Mouse (Mus musculus) B cell, adult 2 months (primary cell): ENCODE data around the gene Utrn.

Source experiments
- DNase-seq, 2 experiments: peaks; one replicate each; pipeline ENCODE4 v3.0.0; 2022

Utrn gene

DNA sequence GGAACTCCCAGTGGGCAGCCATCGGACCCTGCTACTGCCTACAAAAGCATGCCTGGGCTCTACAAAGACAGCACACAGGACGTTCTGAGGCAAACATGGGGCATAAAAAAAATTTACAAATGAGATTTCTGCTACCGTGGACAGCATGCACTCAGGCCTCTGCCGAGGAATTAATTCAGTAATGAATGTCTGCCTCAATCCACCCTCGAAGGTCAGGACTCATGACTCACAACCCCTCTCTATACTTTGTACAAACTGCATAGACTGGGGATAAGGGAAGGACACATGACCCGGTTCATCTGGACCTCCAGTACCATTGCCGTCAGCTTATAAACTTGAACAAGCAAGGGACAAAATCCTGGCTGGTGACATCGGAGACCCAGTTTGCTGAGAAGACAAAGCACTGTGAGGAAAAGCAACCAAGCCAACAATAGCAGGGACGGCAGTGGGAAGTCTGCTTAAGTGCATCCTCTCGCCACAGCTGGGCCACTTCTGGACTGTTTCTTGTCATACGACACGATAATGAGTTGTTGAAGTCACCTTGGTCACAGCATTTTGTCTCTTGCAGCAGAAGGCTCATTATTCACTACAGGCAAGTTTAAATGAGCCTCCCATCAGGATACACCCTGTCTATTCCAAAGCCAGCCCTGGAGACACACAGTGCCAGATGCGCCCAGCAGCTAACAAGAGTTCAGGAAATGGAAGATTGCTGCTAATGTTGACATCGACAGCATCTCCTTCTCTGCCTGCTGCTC, 144.7 kb downstream of the Utrn start:
- no peak for DNase-seq

GRCm38 (mm10) chr10:12723269-12723668, 145.9 kb downstream of the Utrn start:
- DNase-seq: no peak

DNA sequence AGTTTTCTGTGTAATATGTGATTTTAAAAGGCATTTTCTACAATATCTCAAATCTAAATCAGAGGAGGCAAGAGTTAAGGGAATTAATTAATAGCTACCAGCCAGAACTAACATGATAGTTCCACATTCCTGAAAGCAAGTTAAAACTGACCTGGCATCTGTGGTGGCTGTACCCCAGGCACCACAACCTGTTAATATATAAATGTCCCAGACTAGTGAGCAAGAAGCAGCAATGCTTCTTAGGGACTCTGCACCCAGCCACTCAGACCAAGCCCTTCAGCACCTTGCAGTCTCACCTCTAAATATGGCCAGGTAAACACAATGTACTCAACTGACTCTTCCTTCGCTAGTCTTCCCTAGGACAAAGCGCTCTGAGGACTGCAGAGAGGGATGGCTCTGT, 147.1 kb downstream of the Utrn start:
- DNase-seq: no peak

DNA sequence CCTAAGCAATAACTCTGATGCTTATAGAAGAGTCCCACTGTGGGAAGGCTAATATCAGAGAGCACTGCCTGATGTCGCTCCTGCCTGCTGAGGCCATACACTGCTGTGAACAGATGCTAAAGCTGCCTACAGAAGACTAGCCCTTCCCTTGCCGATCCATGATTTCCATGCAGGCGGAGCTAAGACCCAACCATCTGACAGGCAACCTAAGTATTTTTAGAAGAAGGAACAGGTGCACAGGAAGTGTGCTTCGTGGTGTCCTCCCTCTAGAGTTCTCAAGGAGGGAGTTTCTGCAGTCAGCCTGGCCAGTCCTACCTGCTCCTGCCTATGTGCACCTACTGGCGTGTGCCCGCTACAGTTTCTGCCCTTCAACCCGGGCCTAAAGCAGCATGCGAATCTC, 150.8 kb downstream of the Utrn start:
- DNase-seq: no peak

DNA sequence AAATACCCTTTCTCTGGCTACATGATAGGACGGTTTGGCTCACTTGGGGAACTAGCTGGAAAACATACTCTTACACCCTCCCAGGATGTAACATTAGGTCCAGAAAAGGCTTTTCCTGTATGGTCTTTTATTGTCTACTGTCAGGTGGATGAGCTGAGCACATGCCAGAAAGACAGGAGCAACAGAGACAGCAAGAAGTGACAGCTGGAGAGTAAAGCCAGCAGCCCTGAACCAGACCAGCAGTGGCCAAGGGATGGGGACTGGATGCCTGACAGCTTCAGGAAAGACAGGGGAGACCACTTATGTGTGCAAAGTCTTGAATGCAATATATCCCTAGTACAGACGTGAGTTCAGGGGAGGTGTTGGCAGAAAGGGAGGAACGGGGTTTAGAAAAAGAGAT, 151.8 kb downstream of the Utrn start:
- DNase-seq: no peak

DNA sequence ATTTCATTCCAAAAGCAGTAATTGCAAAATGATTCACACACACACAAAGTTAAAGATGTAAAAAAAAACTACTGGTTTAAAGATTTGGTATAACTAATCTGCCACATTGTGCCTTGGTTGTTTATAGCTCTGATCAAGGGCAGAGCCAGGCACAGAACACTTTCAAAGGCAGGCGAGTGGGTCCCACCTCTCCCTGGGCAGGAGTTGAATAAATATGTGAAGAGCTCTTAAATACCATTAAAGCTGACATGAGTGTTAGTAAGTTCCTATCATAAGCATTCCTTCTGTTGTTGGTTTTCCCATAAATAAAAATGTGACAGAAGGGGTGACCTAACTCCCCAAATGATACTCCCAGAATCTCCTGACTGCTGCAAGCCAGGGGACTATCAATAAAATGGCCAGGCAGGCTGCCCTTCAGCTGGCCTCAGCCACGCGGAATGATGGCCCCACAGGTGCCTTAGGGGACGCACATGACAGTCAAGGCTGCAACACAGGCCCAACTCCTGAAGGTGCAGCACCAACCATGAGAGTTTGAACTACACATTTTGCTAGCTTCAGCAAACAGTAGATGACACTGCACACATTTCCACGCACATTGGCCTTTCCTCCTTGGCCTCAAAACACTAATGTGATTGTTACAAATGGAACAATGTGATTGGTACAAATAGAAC, 152.4 kb downstream of the Utrn start:
- no peak for DNase-seq

GRCm38 (mm10) chr10:12713236-12713855, 155.8 kb downstream of the Utrn start:
- no peak for DNase-seq

- no peak for DNase-seq
Observed at GRCm38 (mm10) chr10:12711332-12711831, 157.8 kb downstream of the Utrn start.

- no peak for DNase-seq
Observed at GRCm38 (mm10) chr10:12706516-12706915, 162.6 kb downstream of the Utrn start.

GRCm38 (mm10) chr10:12705990-12706389, 163.2 kb downstream of the Utrn start:
- DNase-seq: no peak

DNA sequence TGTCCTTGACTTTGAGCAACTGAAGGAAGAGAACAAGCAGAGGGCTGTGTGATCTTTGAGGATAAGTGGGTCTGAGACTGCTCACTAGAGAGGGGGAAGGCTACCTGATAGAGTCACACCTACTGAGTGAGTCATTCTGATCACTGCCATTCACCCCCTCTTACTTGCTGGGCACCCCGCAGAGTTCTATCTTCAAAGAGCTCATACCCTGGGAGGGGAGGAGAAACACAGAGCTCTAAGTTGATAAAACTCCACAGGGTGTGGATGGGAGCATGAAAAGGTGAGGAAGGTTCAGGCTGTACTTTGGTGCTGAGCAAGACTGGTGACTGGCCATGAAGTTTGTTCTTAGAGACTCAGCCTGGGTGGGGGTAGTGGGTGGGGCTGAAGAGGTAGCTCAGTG, 164.9 kb downstream of the Utrn start:
- DNase-seq: no peak

DNA sequence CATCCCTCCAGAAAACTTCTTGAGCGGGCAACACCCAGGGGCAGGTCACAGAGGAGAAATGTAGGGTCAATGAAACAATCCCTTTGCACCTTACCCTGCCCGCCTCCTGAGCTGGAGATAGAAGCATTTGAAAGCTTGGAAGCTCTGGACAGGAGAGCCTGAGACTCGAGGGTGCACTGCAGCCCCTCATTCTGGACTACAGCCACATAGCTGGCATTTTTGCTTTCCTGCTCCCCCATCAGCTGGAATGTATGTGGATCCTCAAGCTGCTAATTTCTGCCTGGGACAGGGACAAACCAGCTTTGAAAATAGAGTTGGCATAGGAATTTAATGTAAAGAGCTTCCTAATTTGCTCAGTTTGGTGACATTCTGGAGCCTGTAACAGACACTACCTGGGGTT, 165.6 kb downstream of the Utrn start:
- no peak for DNase-seq

- no peak for DNase-seq
Observed at GRCm38 (mm10) chr10:12702140-12702539, 167.0 kb downstream of the Utrn start.

GRCm38 (mm10) chr10:12701694-12702093, 167.5 kb downstream of the Utrn start:
- DNase-seq: no peak

- peak; percentile 45 to 53 for DNase-seq
Observed at GRCm38 (mm10) chr10:12700576-12700975, 168.6 kb downstream of the Utrn start.

- DNase-seq: no peak
Observed at GRCm38 (mm10) chr10:12697902-12698301, 171.3 kb downstream of the Utrn start.

DNA sequence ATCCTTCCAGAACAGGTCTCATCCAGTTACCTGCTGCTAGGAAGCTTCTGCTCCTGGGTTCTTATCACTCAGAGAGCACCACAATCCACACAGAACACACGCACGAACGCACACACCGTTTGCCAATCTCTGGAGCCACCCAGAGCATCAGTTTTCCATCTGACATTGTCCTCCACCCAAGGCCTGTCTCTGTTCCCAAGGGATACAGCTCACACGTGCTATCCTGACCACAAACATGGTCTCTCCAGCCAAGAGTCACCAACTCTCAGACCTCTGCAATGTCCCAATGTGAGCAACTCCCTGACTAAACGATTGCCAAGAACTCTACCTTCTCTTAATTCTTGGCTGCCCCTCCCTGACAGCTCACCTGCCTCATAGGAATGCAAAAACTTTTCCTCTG, 172.5 kb downstream of the Utrn start:
- no peak for DNase-seq

GRCm38 (mm10) chr10:12694774-12695173, 174.4 kb downstream of the Utrn start:
- DNase-seq: no peak

GRCm38 (mm10) chr10:12690601-12691000, 178.6 kb downstream of the Utrn start:
- peak; percentile 64 to 69 for DNase-seq

- no peak for DNase-seq
Observed at GRCm38 (mm10) chr10:12685683-12686082, 183.5 kb downstream of the Utrn start.

DNA sequence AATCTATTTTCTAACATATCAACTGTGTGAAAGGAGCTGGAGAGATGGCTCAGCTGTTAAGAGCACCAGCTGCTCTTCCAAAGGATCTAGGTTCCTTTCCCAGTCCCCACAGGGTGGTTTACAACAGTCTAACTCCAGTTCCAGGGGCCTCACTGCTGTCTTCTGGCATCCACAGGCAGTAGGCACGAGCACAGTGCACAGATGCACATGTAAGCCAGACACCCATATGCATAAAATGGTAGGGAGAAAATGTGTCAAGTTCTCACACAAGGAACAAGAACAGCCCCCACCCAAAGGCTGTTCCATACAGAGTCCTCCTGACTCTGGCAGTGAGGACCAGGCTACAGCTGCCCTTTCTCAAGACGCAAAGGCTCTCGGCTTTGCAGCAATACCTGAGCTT, 185.1 kb downstream of the Utrn start:
- DNase-seq: no peak

GRCm38 (mm10) chr10:12673309-12673708, 195.9 kb downstream of the Utrn start:
- no peak for DNase-seq

- DNase-seq: no peak
Observed at GRCm38 (mm10) chr10:12671608-12672007, 197.6 kb downstream of the Utrn start.

DNA sequence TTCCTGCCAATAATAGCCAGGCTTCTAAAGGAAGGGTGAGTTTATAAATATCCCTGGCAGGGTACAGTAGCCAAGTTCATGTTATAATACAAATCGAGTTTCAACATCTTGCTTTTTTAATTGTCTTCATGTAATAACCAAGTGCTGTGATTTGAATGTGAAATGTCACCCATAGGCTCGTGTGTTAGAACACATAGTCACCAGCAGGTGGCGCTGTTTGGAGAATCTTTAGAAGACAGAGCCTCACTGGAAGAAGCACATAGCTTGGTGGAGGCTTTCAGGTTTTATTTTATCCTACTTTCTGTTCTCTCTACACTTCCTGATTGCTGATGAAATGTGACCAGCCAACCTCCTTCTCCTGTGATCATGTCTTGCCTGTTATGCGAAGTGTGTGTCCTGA, 207.1 kb downstream of the Utrn start:
- peak; percentile 7 to 17 for DNase-seq
